Mouse (Mus musculus): ENCODE results near the gene Tmem159. TPM values are rescaled to one million over a fixed set of nuclear protein-coding genes. Genes with fewer than 3 reads are reported as not detected.

The Tmem159 gene
- 5.7 and 7.7 TPM in 2 replicates for polyA plus RNA-seq (2014; fragmentation: Nextera tagmentation; extraction: Ambion mirVana)

- DNase-seq (ENCODE audit: low spot score) (peak; percentile 86), ATAC-seq (replicated peaks; ENCODE audit: low FRiP score) (peak; percentile 90)
- under 1% methylated on average over 41 of the region's 42 CpGs for WGBS
- no peaks in the 10 kb centered on the region; the same call in 1 of the 2 replicates for H3K4me1 ChIP-seq (replicated peaks; ENCODE audit: control insufficient read depth, insufficient read depth, low read length)
- H3K27ac ChIP-seq (ENCODE audit: low read depth, low read length), result no peak within 1 kb of the TSS
- no peaks in the 10 kb centered on the region for H3K9me3 ChIP-seq (ENCODE audit: control insufficient read depth, low read length)
- no peaks in the 10 kb centered on the region for H3K36me3 ChIP-seq (ENCODE audit: control insufficient read depth, insufficient read depth, low read length)
- peak within 1 kb of the TSS; percentile 64 for H3K4me3 ChIP-seq (ENCODE audit: low read depth, low read length)
- peak within 1 kb of the TSS; percentile 65 for H3K4me2 ChIP-seq
- H3K9ac ChIP-seq (ENCODE audit: low read depth, low read length), result peak within 1 kb of the TSS; percentile 44
- H3K27me3 ChIP-seq (replicated peaks; ENCODE audit: control insufficient read depth, insufficient read depth, low read length), result no peaks in the 10 kb centered on the region
Measured at GRCm38 (mm10) chr7:120102164-120102972, at the start of gene Tmem159. TSS of gene Tmem159 (plus strand) at chr7:120102353.

GRCm38 (mm10) chr7:120054016-120054415 lies 48.1 kb upstream of the Tmem159 start:
- no peak overlapping the region for H3K27ac ChIP-seq (ENCODE audit: low read depth, low read length)
- ATAC-seq (replicated peaks; ENCODE audit: low FRiP score) (no peak), DNase-seq (ENCODE audit: low spot score) (no peak)
- H3K27me3 ChIP-seq (replicated peaks; ENCODE audit: control insufficient read depth, insufficient read depth, low read length), result no peaks in the 10 kb centered on the region
- no peaks in the 10 kb centered on the region for H3K36me3 ChIP-seq (ENCODE audit: control insufficient read depth, insufficient read depth, low read length)
- no peaks in the 10 kb centered on the region for H3K4me1 ChIP-seq (replicated peaks; ENCODE audit: control insufficient read depth, insufficient read depth, low read length)
- H3K4me3 ChIP-seq (ENCODE audit: low read depth, low read length), result no peak overlapping the region
- H3K4me2 ChIP-seq, result no peak overlapping the region
- no peaks in the 10 kb centered on the region for H3K9me3 ChIP-seq (ENCODE audit: control insufficient read depth, low read length)
- WGBS, result 44% methylated on average over 2 of the region's 2 CpGs
- H3K9ac ChIP-seq (ENCODE audit: low read depth, low read length), result no peak overlapping the region

- H3K36me3 ChIP-seq (ENCODE audit: control insufficient read depth, insufficient read depth, low read length), result no peaks in the 10 kb centered on the region
- H3K9ac ChIP-seq (ENCODE audit: low read depth, low read length), result no peak overlapping the region
- no peak overlapping the region for H3K4me3 ChIP-seq (ENCODE audit: low read depth, low read length)
- DNase-seq (ENCODE audit: low spot score), result no peak
- H3K9me3 ChIP-seq (ENCODE audit: control insufficient read depth, low read length), result no peaks in the 10 kb centered on the region
- no peak for ATAC-seq (replicated peaks; ENCODE audit: low FRiP score)
- H3K4me1 ChIP-seq (replicated peaks; ENCODE audit: control insufficient read depth, insufficient read depth, low read length), result no peaks in the 10 kb centered on the region
- H3K4me2 ChIP-seq, result no peak overlapping the region
- no peaks in the 10 kb centered on the region for H3K27me3 ChIP-seq (replicated peaks; ENCODE audit: control insufficient read depth, insufficient read depth, low read length)
- 75% methylated on average over 3 of the region's 3 CpGs for WGBS
- no peak overlapping the region for H3K27ac ChIP-seq (ENCODE audit: low read depth, low read length)
Measured at GRCm38 (mm10) chr7:120055479-120055878, 46.7 kb upstream of the Tmem159 start.

GRCm38 (mm10) chr7:120064045-120064444 lies 38.1 kb upstream of the Tmem159 start:
- H3K27me3 ChIP-seq (replicated peaks; ENCODE audit: control insufficient read depth, insufficient read depth, low read length), result no peaks in the 10 kb centered on the region
- H3K27ac ChIP-seq (ENCODE audit: low read depth, low read length), result no peak overlapping the region
- DNase-seq (ENCODE audit: low spot score), result no peak
- H3K4me3 ChIP-seq (ENCODE audit: low read depth, low read length), result no peak overlapping the region
- ATAC-seq (replicated peaks; ENCODE audit: low FRiP score), result no peak
- H3K9me3 ChIP-seq (ENCODE audit: control insufficient read depth, low read length), result no peaks in the 10 kb centered on the region
- no peaks in the 10 kb centered on the region for H3K4me1 ChIP-seq (replicated peaks; ENCODE audit: control insufficient read depth, insufficient read depth, low read length)
- H3K4me2 ChIP-seq, result no peak overlapping the region
- WGBS, result 84% methylated on average over 1 of the region's 1 CpGs
- no peaks in the 10 kb centered on the region for H3K36me3 ChIP-seq (ENCODE audit: control insufficient read depth, insufficient read depth, low read length)
- no peak overlapping the region for H3K9ac ChIP-seq (ENCODE audit: low read depth, low read length)

- Histone ChIP-seq H3K4me1 (replicated peaks; ENCODE audit: control insufficient read depth, insufficient read depth, low read length) (no peaks in the 10 kb centered on the region), H3K4me2 (no peak overlapping the region), H3K4me3 (ENCODE audit: low read depth, low read length) (no peak overlapping the region)
Measured at GRCm38 (mm10) chr7:120068114-120068513, 34.0 kb upstream of the Tmem159 start.

DNA sequence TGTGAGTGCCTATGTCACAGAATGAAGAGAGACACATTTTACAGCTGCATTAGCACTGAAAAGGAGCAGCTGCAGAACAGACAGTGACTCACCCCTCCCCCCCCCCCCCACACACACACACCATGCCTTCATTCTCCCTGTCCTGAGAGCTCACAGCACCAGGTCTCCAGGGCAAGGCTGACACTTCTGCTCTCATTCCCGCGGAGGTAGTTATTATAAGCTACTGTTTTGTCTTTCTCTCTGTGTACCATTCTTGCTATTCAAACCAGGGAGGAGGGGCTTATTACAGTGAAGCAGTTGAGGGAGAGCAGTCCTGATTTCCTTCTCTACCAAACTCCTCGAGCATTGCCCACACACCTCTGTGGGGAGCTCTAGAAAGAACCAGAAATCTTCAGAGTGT lies 33.0 kb upstream of the Tmem159 start:
- Histone ChIP-seq H3K27ac (ENCODE audit: low read depth, low read length) (no peak overlapping the region), H3K4me1 (replicated peaks; ENCODE audit: control insufficient read depth, insufficient read depth, low read length) (no peaks in the 10 kb centered on the region), H3K4me3 (ENCODE audit: low read depth, low read length) (no peak overlapping the region), H3K27me3 (replicated peaks; ENCODE audit: control insufficient read depth, insufficient read depth, low read length) (no peaks in the 10 kb centered on the region), H3K36me3 (ENCODE audit: control insufficient read depth, insufficient read depth, low read length) (no peaks in the 10 kb centered on the region), H3K9ac (ENCODE audit: low read depth, low read length) (no peak overlapping the region), H3K4me2 (no peak overlapping the region), H3K9me3 (ENCODE audit: control insufficient read depth, low read length) (no peaks in the 10 kb centered on the region)
- DNase-seq (ENCODE audit: low spot score), result no peak
- ATAC-seq (replicated peaks; ENCODE audit: low FRiP score), result no peak
- 46% methylated on average over 3 of the region's 3 CpGs for WGBS

More at GRCm38 (mm10) chr7:120068114-120068513, 34.0 kb upstream of the Tmem159 start:
- ATAC-seq (replicated peaks; ENCODE audit: low FRiP score) (no peak), DNase-seq (ENCODE audit: low spot score) (no peak)
- no peaks in the 10 kb centered on the region for H3K9me3 ChIP-seq (ENCODE audit: control insufficient read depth, low read length)
- 73% methylated on average over 3 of the region's 3 CpGs for WGBS
- H3K27ac ChIP-seq (ENCODE audit: low read depth, low read length), result no peak overlapping the region
- H3K36me3 ChIP-seq (ENCODE audit: control insufficient read depth, insufficient read depth, low read length), result no peaks in the 10 kb centered on the region
- no peaks in the 10 kb centered on the region for H3K27me3 ChIP-seq (replicated peaks; ENCODE audit: control insufficient read depth, insufficient read depth, low read length)
- no peak overlapping the region for H3K9ac ChIP-seq (ENCODE audit: low read depth, low read length)

GRCm38 (mm10) chr7:120080177-120080576 lies 22.0 kb upstream of the Tmem159 start:
- WGBS, result 71% methylated on average over 3 of the region's 3 CpGs
- no peak for ATAC-seq (replicated peaks; ENCODE audit: low FRiP score)
- DNase-seq (ENCODE audit: low spot score), result no peak

GRCm38 (mm10) chr7:120093033-120093432 lies 9.1 kb upstream of the Tmem159 start:
- no peak overlapping the region for H3K4me3 ChIP-seq (ENCODE audit: low read depth, low read length)
- no peaks in the 10 kb centered on the region for H3K9me3 ChIP-seq (ENCODE audit: control insufficient read depth, low read length)
- 49% methylated on average over 5 of the region's 5 CpGs for WGBS
- no peak overlapping the region for H3K27ac ChIP-seq (ENCODE audit: low read depth, low read length)
- H3K9ac ChIP-seq (ENCODE audit: low read depth, low read length), result no peak overlapping the region
- ATAC-seq (replicated peaks; ENCODE audit: low FRiP score) (no peak), DNase-seq (ENCODE audit: low spot score) (no peak)
- no peaks in the 10 kb centered on the region for H3K27me3 ChIP-seq (replicated peaks; ENCODE audit: control insufficient read depth, insufficient read depth, low read length)
- no peak overlapping the region for H3K4me2 ChIP-seq
- H3K4me1 ChIP-seq (replicated peaks; ENCODE audit: control insufficient read depth, insufficient read depth, low read length), result no peaks in the 10 kb centered on the region
- H3K36me3 ChIP-seq (ENCODE audit: control insufficient read depth, insufficient read depth, low read length), result no peaks in the 10 kb centered on the region

More at GRCm38 (mm10) chr7:120080177-120080576, 22.0 kb upstream of the Tmem159 start:
- Histone ChIP-seq H3K9me3 (ENCODE audit: control insufficient read depth, low read length) (no peaks in the 10 kb centered on the region), H3K4me2 (no peak overlapping the region), H3K4me1 (replicated peaks; ENCODE audit: control insufficient read depth, insufficient read depth, low read length) (no peaks in the 10 kb centered on the region), H3K4me3 (ENCODE audit: low read depth, low read length) (no peak overlapping the region), H3K36me3 (ENCODE audit: control insufficient read depth, insufficient read depth, low read length) (no peaks in the 10 kb centered on the region), H3K9ac (ENCODE audit: low read depth, low read length) (no peak overlapping the region), H3K27ac (ENCODE audit: low read depth, low read length) (no peak overlapping the region), H3K27me3 (replicated peaks; ENCODE audit: control insufficient read depth, insufficient read depth, low read length) (no peaks in the 10 kb centered on the region)

DNA sequence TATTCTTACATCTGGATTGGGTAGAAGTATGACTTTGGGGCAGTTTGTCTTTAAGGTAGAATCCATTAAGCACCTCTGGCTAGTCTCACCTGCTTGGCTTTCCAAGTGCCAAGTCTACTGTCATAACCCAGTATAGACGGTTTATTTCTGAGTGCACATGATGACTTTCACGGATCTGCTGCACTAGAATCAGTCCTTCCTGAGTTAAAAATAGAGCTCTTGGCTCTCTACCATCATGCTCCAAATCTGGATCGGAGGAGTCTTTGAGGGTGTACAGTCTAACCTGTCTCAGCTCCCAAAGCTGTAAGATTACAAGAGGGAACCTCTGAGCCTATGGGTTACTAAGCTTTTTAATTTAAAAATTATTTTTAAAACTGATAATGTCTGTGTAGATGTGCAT lies 7.9 kb upstream of the Tmem159 start:
- no peak overlapping the region for H3K4me2 ChIP-seq
- no peak overlapping the region for H3K9ac ChIP-seq (ENCODE audit: low read depth, low read length)
- H3K36me3 ChIP-seq (ENCODE audit: control insufficient read depth, insufficient read depth, low read length), result no peaks in the 10 kb centered on the region
- 80% methylated on average over 3 of the region's 3 CpGs for WGBS
- H3K4me1 ChIP-seq (replicated peaks; ENCODE audit: control insufficient read depth, insufficient read depth, low read length), result no peaks in the 10 kb centered on the region
- no peak overlapping the region for H3K4me3 ChIP-seq (ENCODE audit: low read depth, low read length)
- H3K9me3 ChIP-seq (ENCODE audit: control insufficient read depth, low read length), result no peaks in the 10 kb centered on the region
- DNase-seq (ENCODE audit: low spot score), result no peak
- no peaks in the 10 kb centered on the region for H3K27me3 ChIP-seq (replicated peaks; ENCODE audit: control insufficient read depth, insufficient read depth, low read length)
- H3K27ac ChIP-seq (ENCODE audit: low read depth, low read length), result no peak overlapping the region
- ATAC-seq (replicated peaks; ENCODE audit: low FRiP score), result no peak
